Comparison of ENCODE assay signal across 24 mouse cellular contexts in the genomic region with DNA sequence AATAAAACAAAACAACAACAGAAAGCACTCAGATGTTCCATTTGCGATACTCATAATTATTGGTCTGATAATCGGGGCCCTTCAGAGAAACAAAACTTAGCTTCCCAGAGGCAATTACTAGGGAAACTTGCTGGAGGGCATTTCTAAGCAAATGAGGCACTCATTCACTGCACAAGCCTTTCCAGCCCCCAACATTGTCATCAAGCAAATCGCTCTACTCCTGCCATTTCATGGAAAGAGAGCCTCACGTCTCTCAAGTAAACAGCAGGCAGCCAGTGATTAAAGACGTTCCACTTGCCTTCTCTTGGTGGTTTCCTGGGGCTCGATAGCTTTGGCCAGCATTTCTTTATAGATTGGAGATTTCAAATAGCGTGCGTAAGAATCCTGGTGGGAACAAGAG.
DNase-seq lines count a peak whose midpoint lies in the region; ATAC-seq and TF ChIP-seq lines count a peak whose summit lies in the region.
"Had no signal": no experiment of that assay in that cellular context is flagged by ENCODE, and none has a peak within 500 bp of the region (broad histone marks: within the 10 kb centered on the region; RNA-seq: fewer than 3 reads in every experiment).

No protein-coding gene starts in this region.

- no peak for DNase-seq in forebrain, embryonic 10.5 days (ENCODE audit: extremely low spot score, low spot score)
- no peak for DNase-seq in forebrain, embryonic 11.5 days (ENCODE audit: low spot score)
- DNase-seq in hindbrain, postnatal 0 days (ENCODE audit: low spot score): no peak
- no peak for DNase-seq in neural tube, embryonic 10.5 days (ENCODE audit: extremely low spot score, low spot score)
- DNase-seq in layer of hippocampus, adult 9-11 months: no peak
- DNase-seq: adrenal gland, postnatal 36 days; cerebellum, adult 11 months; cerebellum, postnatal 14 days; gastrocnemius, postnatal 36 days; heart, adult 2 months; heart, postnatal 14 days; kidney, adult 18-20 months; kidney, postnatal 4 days; lung, adult 18-20 months; lung, postnatal 10 days; right cerebral cortex, adult 18-20 months; right cerebral cortex, postnatal 4 days; thymus, postnatal 25 days had no signal

- H3K4me3 ChIP-seq in forebrain, embryonic 10.5 days: no peak overlapping the region
- no peak overlapping the region for H3K4me3 ChIP-seq in forebrain, embryonic 11.5 days (ENCODE audit: low read depth, low read length)
- H3K4me3 ChIP-seq in hindbrain, embryonic 15.5 days: no peak overlapping the region
- no peak overlapping the region for H3K4me3 ChIP-seq in hindbrain, postnatal 0 days (ENCODE audit: low read length)
- H3K4me3 ChIP-seq in neural tube, embryonic 13.5 days: no peak overlapping the region
- H3K4me3 ChIP-seq: embryonic facial prominence, embryonic 12.5 days; heart, adult 2 months; heart, embryonic 13.5 days; limb, embryonic 13.5 days; liver, embryonic 12.5 days had no signal

- WGBS in forebrain, embryonic 10.5 days: 38% methylated on average over 8 of the region's 8 CpGs
- WGBS in forebrain, embryonic 11.5 days: 33% methylated on average over 8 of the region's 8 CpGs
- 34% methylated on average over 8 of the region's 8 CpGs for WGBS in hindbrain, embryonic 15.5 days
- 43% methylated on average over 8 of the region's 8 CpGs for WGBS in hindbrain, postnatal 0 days
- 28% methylated on average over 8 of the region's 8 CpGs for WGBS in neural tube, embryonic 13.5 days

- no peak overlapping the region for H3K4me2 ChIP-seq in forebrain, embryonic 11.5 days (ENCODE audit: low read depth, low read length, severe bottlenecking)
- no peak overlapping the region for H3K4me2 ChIP-seq in hindbrain, embryonic 15.5 days
- H3K4me2 ChIP-seq in hindbrain, postnatal 0 days (ENCODE audit: low read depth, low read length): no peak overlapping the region
- no peak overlapping the region for H3K4me2 ChIP-seq in neural tube, embryonic 13.5 days
- H3K4me2 ChIP-seq: embryonic facial prominence, embryonic 12.5 days; heart, embryonic 13.5 days; limb, embryonic 13.5 days; liver, embryonic 12.5 days had no signal

- no peaks in the 10 kb centered on the region for H3K27me3 ChIP-seq in forebrain, embryonic 10.5 days (ENCODE audit: poor library complexity, severe bottlenecking)
- H3K27me3 ChIP-seq in forebrain, embryonic 11.5 days (ENCODE audit: control insufficient read depth, insufficient read depth, low read length): no peaks in the 10 kb centered on the region
- no peaks in the 10 kb centered on the region for H3K27me3 ChIP-seq in hindbrain, embryonic 15.5 days
- no peaks in the 10 kb centered on the region for H3K27me3 ChIP-seq in hindbrain, postnatal 0 days (ENCODE audit: insufficient read depth, low read length)
- no peaks in the 10 kb centered on the region for H3K27me3 ChIP-seq in neural tube, embryonic 13.5 days
- H3K27me3 ChIP-seq: embryonic facial prominence, embryonic 12.5 days; limb, embryonic 13.5 days; liver, embryonic 12.5 days had no signal

- TF ChIP-seq CTCF in hindbrain, postnatal 0 days (IDR thresholded peaks at IDR 0.05; ENCODE audit: low read depth): no peak

- H3K9ac ChIP-seq in forebrain, embryonic 11.5 days (ENCODE audit: low read length): no peak overlapping the region
- H3K9ac ChIP-seq in hindbrain, embryonic 15.5 days: no peak overlapping the region
- H3K9ac ChIP-seq in hindbrain, postnatal 0 days (replicated peaks; ENCODE audit: low read length): no peak overlapping the region
- no peak overlapping the region for H3K9ac ChIP-seq in neural tube, embryonic 13.5 days
- H3K9ac ChIP-seq: embryonic facial prominence, embryonic 12.5 days; heart, embryonic 13.5 days; limb, embryonic 13.5 days; liver, embryonic 12.5 days had no signal

- peak overlapping the region; percentile 17; the same call in 1 of the 2 replicates for H3K27ac ChIP-seq in forebrain, embryonic 10.5 days
- no peak overlapping the region for H3K27ac ChIP-seq in forebrain, embryonic 11.5 days (ENCODE audit: low read depth, low read length)
- peak overlapping the region; percentile 9; the same call in 1 of the 2 replicates for H3K27ac ChIP-seq in hindbrain, embryonic 15.5 days (replicated peaks)
- no peak overlapping the region for H3K27ac ChIP-seq in hindbrain, postnatal 0 days
- peak overlapping the region; percentile 69 for H3K27ac ChIP-seq in neural tube, embryonic 13.5 days (replicated peaks)
- H3K27ac ChIP-seq: embryonic facial prominence, embryonic 12.5 days; heart, adult 2 months; heart, embryonic 13.5 days; limb, embryonic 13.5 days; liver, embryonic 12.5 days had no signal

- H3K9me3 ChIP-seq in forebrain, embryonic 10.5 days: no peaks in the 10 kb centered on the region
- H3K9me3 ChIP-seq in forebrain, embryonic 11.5 days (ENCODE audit: control insufficient read depth, low read length): no peaks in the 10 kb centered on the region
- H3K9me3 ChIP-seq in hindbrain, embryonic 15.5 days: no peaks in the 10 kb centered on the region
- no peaks in the 10 kb centered on the region for H3K9me3 ChIP-seq in hindbrain, postnatal 0 days (ENCODE audit: low read length)
- H3K9me3 ChIP-seq in neural tube, embryonic 13.5 days: no peaks in the 10 kb centered on the region
- H3K9me3 ChIP-seq: embryonic facial prominence, embryonic 12.5 days; heart, embryonic 13.5 days; limb, embryonic 13.5 days; liver, embryonic 12.5 days had no signal

- H3K36me3 ChIP-seq in forebrain, embryonic 10.5 days (replicated peaks): no peaks in the 10 kb centered on the region
- H3K36me3 ChIP-seq in forebrain, embryonic 11.5 days (ENCODE audit: control insufficient read depth, insufficient read depth, low read length): no peaks in the 10 kb centered on the region
- no peaks in the 10 kb centered on the region for H3K36me3 ChIP-seq in hindbrain, embryonic 15.5 days
- H3K36me3 ChIP-seq in hindbrain, postnatal 0 days (ENCODE audit: insufficient read depth, low read length): no peaks in the 10 kb centered on the region
- no peaks in the 10 kb centered on the region for H3K36me3 ChIP-seq in neural tube, embryonic 13.5 days
- H3K36me3 ChIP-seq: embryonic facial prominence, embryonic 12.5 days; heart, embryonic 13.5 days; limb, embryonic 13.5 days; liver, embryonic 12.5 days had no signal

- no peak for ATAC-seq in forebrain, embryonic 11.5 days (replicated peaks; ENCODE audit: low FRiP score)
- ATAC-seq in hindbrain, embryonic 15.5 days (ENCODE audit: low FRiP score, low read depth): no peak
- no peak for ATAC-seq in hindbrain, postnatal 0 days
- no peak for ATAC-seq in neural tube, embryonic 13.5 days (ENCODE audit: low read depth)
- ATAC-seq: liver, embryonic 12.5 days had no signal

- H3K4me1 ChIP-seq in forebrain, embryonic 10.5 days: peaks cover 22% of the 10 kb centered on the region
- H3K4me1 ChIP-seq in forebrain, embryonic 11.5 days (replicated peaks; ENCODE audit: control insufficient read depth, insufficient read depth, low read length): 0 out of 2 replicates have a peak, but pooled peaks cover 3% of the 10 kb centered on the region
- 0 out of 2 replicates have a peak, but pooled peaks cover 13% of the 10 kb centered on the region for H3K4me1 ChIP-seq in hindbrain, embryonic 15.5 days (replicated peaks)
- H3K4me1 ChIP-seq in hindbrain, postnatal 0 days (ENCODE audit: insufficient read depth, low read length): no peaks in the 10 kb centered on the region
- peaks cover 14% of the 10 kb centered on the region for H3K4me1 ChIP-seq in neural tube, embryonic 13.5 days (replicated peaks)
- H3K4me1 ChIP-seq: embryonic facial prominence, embryonic 12.5 days; heart, embryonic 13.5 days; liver, embryonic 12.5 days had no signal

Comparison
In these comparisons a context has a peak if more than half of its experiments do, and no peak if none do; other contexts are left out.
1. H3K27ac ChIP-seq: peak in forebrain, embryonic 10.5 days (single experiment), hindbrain, embryonic 15.5 days (single experiment) and neural tube, embryonic 13.5 days (single experiment); none in forebrain, embryonic 11.5 days (single experiment) and hindbrain, postnatal 0 days (single experiment).